Mouse (Mus musculus) heart, adult 8-10 months (tissue): Measurements from ENCODE around the gene Fgf8. TPM values are rescaled to one million over a fixed set of nuclear protein-coding genes. Genes with fewer than 3 reads are reported as not detected.

Experiments
- DNase-seq: peaks from one replicate; pipeline ENCODE4 v3.0.0; 2022; ENCODE audit warnings: low spot score
- total RNA-seq, 4 experiments: library from RNA; stranded (reverse); gene quantifications; 2 replicates each; pipeline ENCODE4 v1.2.4; 2022

Fgf8 gene
- total RNA-seq, 4 experiments from 2014 or later = not detected

- no peak for DNase-seq
Measured at GRCm38 (mm10) chr19:45748691-45749242, 6.1 kb upstream of the Fgf8 start.

DNA sequence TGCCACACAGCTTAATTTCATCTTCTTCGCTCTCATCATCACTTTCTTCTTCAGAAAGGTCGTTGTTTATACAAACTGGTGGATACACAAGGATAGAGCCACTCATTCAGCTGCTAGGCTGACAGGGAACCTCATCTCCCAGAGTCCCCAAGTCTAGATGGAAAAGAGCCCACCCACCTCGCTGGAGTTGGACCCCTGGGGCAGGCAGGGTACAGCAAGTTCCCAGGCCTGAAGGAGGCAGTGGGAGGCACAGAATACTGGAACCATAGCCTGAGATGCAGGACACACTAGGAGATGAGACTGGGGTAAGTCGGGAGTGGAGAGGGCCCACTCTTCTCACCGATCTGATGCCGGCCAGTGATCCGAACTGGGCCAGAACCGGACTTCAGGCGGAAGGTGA, 5.5 kb upstream of the Fgf8 start:
- DNase-seq = no peak

GRCm38 (mm10) chr19:45747028-45747867, 4.5 kb upstream of the Fgf8 start:
- peak; percentile 79 for DNase-seq

GRCm38 (mm10) chr19:45746153-45747020, 3.7 kb upstream of the Fgf8 start:
- peak; percentile 70 for DNase-seq

- no peak for DNase-seq
Measured at GRCm38 (mm10) chr19:45745344-45746152, 2.8 kb upstream of the Fgf8 start.

DNA sequence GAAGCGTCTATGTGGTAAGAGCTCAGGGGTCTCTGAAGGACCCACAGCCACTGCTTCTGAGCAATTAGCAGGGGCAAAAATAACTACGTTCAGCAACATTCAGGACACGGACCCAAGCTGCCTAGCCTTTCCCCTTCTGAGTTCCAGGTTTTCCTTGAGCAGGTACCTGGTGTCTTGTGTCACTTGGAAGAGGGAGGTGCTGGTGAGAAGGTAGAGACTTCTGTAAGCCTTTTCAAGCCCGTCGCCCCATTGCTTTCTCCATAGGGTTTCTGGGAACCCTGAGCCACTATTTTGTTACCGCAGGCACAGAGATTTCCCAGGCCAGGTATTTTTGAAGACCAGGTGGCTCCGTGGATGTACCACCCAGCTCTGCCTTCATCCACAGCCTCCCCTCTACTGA, 904 bp upstream of the Fgf8 start:
- DNase-seq = no peak

DNA sequence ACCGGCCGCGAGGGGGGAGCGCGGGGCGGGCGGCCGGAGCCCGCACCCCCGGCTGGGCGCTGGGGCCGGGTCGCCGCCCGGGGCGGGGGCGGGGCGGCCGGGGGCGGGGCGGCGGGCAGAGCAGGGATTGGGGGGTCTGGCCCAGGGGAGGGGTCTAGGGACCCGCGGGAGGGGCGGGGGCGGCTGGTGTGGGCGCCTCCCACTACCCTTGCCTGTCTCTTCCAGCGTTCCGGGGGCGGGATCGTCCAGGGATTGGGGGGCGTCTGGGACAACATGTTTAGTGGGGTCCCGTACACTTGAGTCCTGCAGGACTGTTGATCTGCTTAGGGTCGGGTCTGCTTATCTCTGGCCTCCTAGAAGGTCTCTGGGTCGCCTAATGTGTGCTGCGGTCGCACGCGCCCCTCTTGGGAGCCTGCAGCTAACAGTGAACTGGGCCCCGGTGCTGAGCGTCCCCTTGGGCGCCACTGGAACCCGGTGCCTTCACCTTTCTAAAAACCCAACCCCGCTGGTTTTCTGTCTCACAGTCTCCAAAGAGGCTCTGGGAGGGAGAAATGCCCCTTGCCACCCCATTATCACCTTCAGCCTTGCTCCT, 365 bp upstream of the Fgf8 start:
- no peak for DNase-seq

DNA sequence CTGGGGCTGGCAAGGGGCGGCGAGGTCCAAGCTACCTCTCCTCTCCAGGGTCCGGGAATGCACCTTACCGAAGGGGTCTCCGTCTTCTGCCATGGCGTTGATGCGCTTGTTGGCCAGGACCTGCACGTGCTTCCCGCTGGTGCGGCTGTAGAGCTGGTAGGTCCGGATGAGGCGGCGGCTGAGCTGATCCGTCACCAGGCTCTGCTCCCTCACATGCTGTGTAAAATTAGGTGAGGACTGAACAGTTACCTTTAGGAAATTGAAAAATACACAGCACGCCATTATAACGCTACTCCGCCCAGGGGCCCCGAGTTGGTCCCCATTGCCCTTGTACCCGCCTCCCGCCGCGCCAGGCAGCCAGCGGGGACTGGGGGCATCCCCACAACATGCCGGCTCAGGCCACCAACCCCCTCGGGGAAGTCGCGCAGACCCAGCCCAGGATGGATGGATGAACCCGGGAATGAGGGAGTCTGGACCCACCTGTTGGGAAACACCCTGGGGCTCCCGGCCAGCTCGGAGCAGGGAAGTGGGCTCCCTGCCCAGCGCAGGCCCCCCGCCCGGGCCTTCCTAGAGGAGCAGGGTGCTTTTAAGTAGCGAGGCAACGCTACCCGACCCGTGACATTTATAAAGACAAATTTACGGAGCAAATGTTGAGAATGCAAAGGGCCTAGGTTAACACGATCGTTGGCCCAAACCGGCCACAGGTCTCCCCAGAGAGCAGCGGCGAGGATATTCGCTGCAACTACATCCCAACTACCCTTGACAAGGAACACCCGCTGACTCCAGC, 1.1 kb downstream of the Fgf8 start:
- DNase-seq = no peak

DNA sequence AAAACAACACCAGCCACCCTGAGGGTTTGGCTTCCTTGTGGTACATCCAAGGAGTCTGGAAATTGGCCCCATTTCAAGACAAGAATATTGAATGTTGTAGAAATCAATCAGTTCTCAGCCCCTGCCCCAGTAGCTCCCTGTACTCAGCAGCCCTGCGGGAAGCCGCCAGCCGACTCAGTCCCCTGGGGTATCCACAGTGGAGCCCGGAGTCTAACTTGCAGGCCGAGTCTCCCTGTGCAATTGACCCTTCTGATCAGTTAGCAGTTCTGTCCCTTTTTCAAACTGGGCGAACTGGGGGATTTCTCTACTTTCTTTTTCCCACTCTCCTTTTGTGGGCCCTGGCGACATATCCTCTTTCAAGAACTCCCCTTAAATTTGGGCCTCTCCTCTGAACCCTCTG, 1.9 kb downstream of the Fgf8 start:
- no peak for DNase-seq

- DNase-seq = no peak
Measured at GRCm38 (mm10) chr19:45740233-45740632, 2.5 kb downstream of the Fgf8 start.

GRCm38 (mm10) chr19:45738521-45738920, 4.2 kb downstream of the Fgf8 start:
- no peak for DNase-seq

- DNase-seq = no peak
Measured at GRCm38 (mm10) chr19:45737846-45738484, 4.8 kb downstream of the Fgf8 start.

- no peak for DNase-seq
Measured at GRCm38 (mm10) chr19:45737208-45737845, 5.4 kb downstream of the Fgf8 start.

DNA sequence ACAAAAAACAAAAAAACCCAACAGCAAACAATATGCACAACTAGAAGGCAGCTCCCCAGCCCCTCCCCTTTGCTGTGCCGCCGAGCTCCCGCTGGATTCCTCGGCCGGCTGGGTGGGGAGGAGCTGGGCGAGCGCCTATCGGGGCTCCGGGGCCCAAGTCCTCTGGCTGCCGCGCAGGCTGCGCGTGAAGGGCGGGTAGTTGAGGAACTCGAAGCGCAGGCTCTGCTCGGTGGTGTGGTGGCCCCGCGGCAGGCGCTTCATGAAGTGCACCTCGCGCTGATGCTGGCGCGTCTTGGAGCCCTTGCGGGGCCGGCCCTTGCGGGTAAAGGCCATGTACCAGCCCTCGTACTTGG, 5.9 kb downstream of the Fgf8 start:
- DNase-seq = no peak

DNA sequence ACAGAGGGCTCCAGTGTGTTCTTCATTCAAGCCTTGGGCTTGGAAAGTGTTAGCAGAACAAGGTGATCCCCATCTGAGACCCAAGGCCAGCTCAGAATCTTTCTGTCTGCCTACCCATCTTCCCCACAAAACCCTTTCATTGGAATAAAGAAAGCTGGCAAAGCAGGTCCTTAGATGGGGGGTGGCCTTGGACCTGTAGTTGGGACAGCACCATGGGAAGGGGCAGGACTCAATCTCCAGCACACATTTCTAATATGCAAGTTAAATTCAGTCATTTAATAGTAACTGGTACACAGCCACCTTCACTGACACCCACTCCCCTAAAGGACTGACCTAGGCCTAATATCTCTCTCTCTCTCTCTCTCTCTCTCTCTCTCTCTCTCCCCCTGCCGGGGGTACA, 6.5 kb downstream of the Fgf8 start:
- no peak for DNase-seq

GRCm38 (mm10) chr19:45734762-45735161, 8.0 kb downstream of the Fgf8 start:
- no peak for DNase-seq

GRCm38 (mm10) chr19:45734191-45734590, 8.5 kb downstream of the Fgf8 start:
- DNase-seq = no peak

- DNase-seq = no peak
Measured at GRCm38 (mm10) chr19:45733564-45733963, 9.2 kb downstream of the Fgf8 start.

DNA sequence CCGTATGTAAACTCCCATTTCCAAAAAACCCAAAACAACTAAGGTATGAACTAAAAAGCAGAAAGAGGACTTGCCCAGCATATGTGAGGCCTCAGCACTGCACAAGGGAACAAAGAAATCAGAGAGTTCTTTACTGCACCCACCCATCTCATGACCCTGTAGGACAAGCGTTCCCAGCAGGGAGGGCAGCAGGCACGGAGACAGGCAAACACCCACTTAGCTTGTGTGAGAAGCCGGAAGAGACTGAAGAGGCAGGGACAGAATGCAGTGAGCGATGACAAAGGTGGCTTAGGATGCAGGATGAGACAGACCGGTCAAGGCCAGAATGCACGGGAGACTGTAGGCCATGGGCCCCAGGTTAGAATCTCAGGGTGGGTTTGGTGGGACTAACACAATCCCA, 11.1 kb downstream of the Fgf8 start:
- no peak for DNase-seq

GRCm38 (mm10) chr19:45730042-45730441, 12.7 kb downstream of the Fgf8 start:
- no peak for DNase-seq
